9 mouse cellular contexts compared by ENCODE assay signal in the genomic region with DNA sequence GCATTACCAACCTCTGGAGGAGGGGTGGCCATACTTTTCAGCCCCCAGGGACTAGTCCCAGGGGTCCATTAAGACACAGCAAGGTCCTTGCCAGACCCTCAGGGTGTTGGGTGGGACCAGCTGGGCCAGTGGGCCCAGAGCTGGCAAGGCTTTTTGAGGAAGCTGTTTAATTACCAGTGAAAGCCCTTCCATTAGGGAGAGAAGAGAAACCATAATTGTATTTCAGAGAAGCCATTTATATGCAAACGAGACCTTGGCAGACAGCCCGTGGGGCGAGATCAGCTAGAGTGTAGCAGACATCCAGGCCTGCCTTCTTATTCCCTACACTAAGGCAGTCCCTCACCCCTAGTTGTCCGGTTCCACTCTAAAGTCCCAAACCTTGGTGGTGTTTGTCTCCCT. TPM values are rescaled to one million over a fixed set of nuclear protein-coding genes. Genes with fewer than 3 reads are reported as not detected.
DNase-seq lines count a peak whose midpoint lies in the region.
"Had no signal": no experiment of that assay in that cellular context is flagged by ENCODE, and none has a peak within 500 bp of the region (broad histone marks: within the 10 kb centered on the region; RNA-seq: fewer than 3 reads in every experiment).

No protein-coding gene starts in this region.

- DNase-seq in heart, postnatal 4 days = peak; percentile 41
- no peak for DNase-seq in heart, adult 11 months
- peak; percentile 71 for DNase-seq in brain, adult 2 months (ENCODE audit: low read depth, low spot score)
- DNase-seq in frontal cortex, postnatal 14 days (ENCODE audit: low spot score in 2 of 2) = peak; percentile 62
- peak; percentile 48 to 65 for DNase-seq in layer of hippocampus, postnatal 36 days
- peak; percentile 88 to 90 for DNase-seq in right cerebral cortex, postnatal 10 days (ENCODE audit: low spot score in 2 of 2)
- DNase-seq in spleen, postnatal 4 days (ENCODE audit: low spot score in 2 of 2) = no peak
- no peak for DNase-seq in thymus, postnatal 4 days

RNA-seq across cellular contexts. Expression of a gene that starts 17.0 kb away (rescaled TPM):
- 10 to 100 TPM; 10.1 to 11.3 TPM for total RNA-seq in heart, postnatal 4 days (2021)
- 10 to 100 TPM; 56.6 to 60.0 TPM for total RNA-seq in layer of hippocampus, postnatal 36 days (2021)

RNA-seq across cellular contexts. Expression of a gene that starts 36.5 kb away (rescaled TPM):
- total RNA-seq in heart, postnatal 4 days (2021) = not detected
- not detected for total RNA-seq in layer of hippocampus, postnatal 36 days (2021)
- total RNA-seq: G1E had no signal

RNA-seq across cellular contexts. Expression of a gene that starts 38.4 kb away (rescaled TPM):
- total RNA-seq in heart, postnatal 4 days (2021) = not detected
- total RNA-seq in layer of hippocampus, postnatal 36 days (2021) = not detected

RNA-seq across cellular contexts. Expression of a gene that starts 53.2 kb away (rescaled TPM):
- under 1 TPM; 0.16 to 0.21 TPM for total RNA-seq in heart, postnatal 4 days (2021)
- total RNA-seq in layer of hippocampus, postnatal 36 days (2021) = not detected

RNA-seq across cellular contexts. Expression of a gene that starts 53.7 kb away (rescaled TPM):
- total RNA-seq in heart, postnatal 4 days (2021) = under 1 TPM; 0.55 to 0.59 TPM
- total RNA-seq in layer of hippocampus, postnatal 36 days (2021) = under 1 TPM in 1 of 2 experiments, not detected in 1; 0.05 TPM

Comparison
In these comparisons a context has a peak if more than half of its experiments do, and no peak if none do; other contexts are left out.
1. DNase-seq: peak in heart, postnatal 4 days (single experiment), brain, adult 2 months (single experiment), frontal cortex, postnatal 14 days (2 of 2), layer of hippocampus, postnatal 36 days (2 of 2) and right cerebral cortex, postnatal 10 days (2 of 2); none in heart, adult 11 months (single experiment), spleen, postnatal 4 days (0 of 2) and thymus, postnatal 4 days (single experiment).
2. RNA of a gene that starts 17.0 kb away (total RNA-seq): 56.6 to 60.0 TPM in layer of hippocampus, postnatal 36 days; 10.1 to 11.3 TPM in heart, postnatal 4 days; every median in the first group is over 4 times any median in the second.